Mouse (Mus musculus): ENCODE measurements around the gene Zfp446. TPM values are rescaled to one million over a fixed set of nuclear protein-coding genes. Genes with fewer than 3 reads are reported as not detected.

The Zfp446 gene
- polyA plus RNA-seq, 1 experiment from 2014 or later: 10.4 TPM

- Histone ChIP-seq H3K4me1 (replicated peaks; ENCODE audit: control insufficient read depth, insufficient read depth, low read length) (peaks cover 10% of the 10 kb centered on the region), H3K27me3 (ENCODE audit: control insufficient read depth, insufficient read depth, low read depth, low read length) (no peaks in the 10 kb centered on the region), H3K4me3 (ENCODE audit: low read length) (no peak overlapping the region), H3K4me2 (ENCODE audit: low read depth, low read length) (no peak overlapping the region), H3K9ac (ENCODE audit: low read length) (no peak overlapping the region), H3K9me3 (ENCODE audit: control insufficient read depth, low read length) (no peaks in the 10 kb centered on the region), H3K27ac (ENCODE audit: low read length) (no peak overlapping the region), H3K36me3 (ENCODE audit: control insufficient read depth, insufficient read depth, low read length) (no peaks in the 10 kb centered on the region)
- 79% methylated on average over 7 of the region's 7 CpGs for WGBS
- ATAC-seq (ENCODE audit: low read depth): no peak
Observed at GRCm38 (mm10) chr7:12980291-12980690, 2.6 kb downstream of the Zfp446 start.

- no peak for ATAC-seq (ENCODE audit: low read depth)
- H3K4me3 ChIP-seq (ENCODE audit: low read length): no peak overlapping the region
- H3K9me3 ChIP-seq (ENCODE audit: control insufficient read depth, low read length): no peaks in the 10 kb centered on the region
- H3K4me1 ChIP-seq (replicated peaks; ENCODE audit: control insufficient read depth, insufficient read depth, low read length): no peaks in the 10 kb centered on the region
- no peaks in the 10 kb centered on the region for H3K36me3 ChIP-seq (ENCODE audit: control insufficient read depth, insufficient read depth, low read length)
- H3K4me2 ChIP-seq (ENCODE audit: low read depth, low read length): no peak overlapping the region
- WGBS: 76% methylated on average over 1 of the region's 1 CpGs
- H3K9ac ChIP-seq (ENCODE audit: low read length): no peak overlapping the region
- H3K27ac ChIP-seq (ENCODE audit: low read length): no peak overlapping the region
- no peaks in the 10 kb centered on the region for H3K27me3 ChIP-seq (ENCODE audit: control insufficient read depth, insufficient read depth, low read depth, low read length)
Observed at GRCm38 (mm10) chr7:12985724-12986123, 8.1 kb downstream of the Zfp446 start.

- no peak overlapping the region for H3K4me3 ChIP-seq (ENCODE audit: low read length)
- 83% methylated on average over 8 of the region's 8 CpGs for WGBS
- ATAC-seq (ENCODE audit: low read depth): no peak
- H3K9me3 ChIP-seq (ENCODE audit: control insufficient read depth, low read length): no peaks in the 10 kb centered on the region
- H3K27ac ChIP-seq (ENCODE audit: low read length): no peak overlapping the region
- no peaks in the 10 kb centered on the region for H3K36me3 ChIP-seq (ENCODE audit: control insufficient read depth, insufficient read depth, low read length)
- H3K4me2 ChIP-seq (ENCODE audit: low read depth, low read length): no peak overlapping the region
- H3K27me3 ChIP-seq (ENCODE audit: control insufficient read depth, insufficient read depth, low read depth, low read length): no peaks in the 10 kb centered on the region
- no peaks in the 10 kb centered on the region for H3K4me1 ChIP-seq (replicated peaks; ENCODE audit: control insufficient read depth, insufficient read depth, low read length)
- no peak overlapping the region for H3K9ac ChIP-seq (ENCODE audit: low read length)
Observed at GRCm38 (mm10) chr7:12986906-12987305, 9.3 kb downstream of the Zfp446 start.

GRCm38 (mm10) chr7:12987409-12988189, 10.0 kb downstream of the Zfp446 start:
- Histone ChIP-seq H3K36me3 (ENCODE audit: control insufficient read depth, insufficient read depth, low read length) (no peaks in the 10 kb centered on the region), H3K4me3 (ENCODE audit: low read length) (no peak overlapping the region), H3K27me3 (ENCODE audit: control insufficient read depth, insufficient read depth, low read depth, low read length) (no peaks in the 10 kb centered on the region), H3K9ac (ENCODE audit: low read length) (no peak overlapping the region), H3K27ac (ENCODE audit: low read length) (no peak overlapping the region), H3K4me2 (ENCODE audit: low read depth, low read length) (no peak overlapping the region), H3K9me3 (ENCODE audit: control insufficient read depth, low read length) (no peaks in the 10 kb centered on the region), H3K4me1 (replicated peaks; ENCODE audit: control insufficient read depth, insufficient read depth, low read length) (no peaks in the 10 kb centered on the region)
- ATAC-seq (ENCODE audit: low read depth): no peak
- 77% methylated on average over 8 of the region's 8 CpGs for WGBS

GRCm38 (mm10) chr7:12992222-12992621, 14.6 kb downstream of the Zfp446 start:
- Histone ChIP-seq H3K27me3 (ENCODE audit: control insufficient read depth, insufficient read depth, low read depth, low read length) (no peaks in the 10 kb centered on the region), H3K4me2 (ENCODE audit: low read depth, low read length) (no peak overlapping the region), H3K4me3 (ENCODE audit: low read length) (no peak overlapping the region), H3K9me3 (ENCODE audit: control insufficient read depth, low read length) (no peaks in the 10 kb centered on the region), H3K36me3 (ENCODE audit: control insufficient read depth, insufficient read depth, low read length) (no peaks in the 10 kb centered on the region), H3K9ac (ENCODE audit: low read length) (no peak overlapping the region), H3K27ac (ENCODE audit: low read length) (no peak overlapping the region), H3K4me1 (replicated peaks; ENCODE audit: control insufficient read depth, insufficient read depth, low read length) (no peaks in the 10 kb centered on the region)
- 7% methylated on average over 3 of the region's 3 CpGs for WGBS
- no peak for ATAC-seq (ENCODE audit: low read depth)

GRCm38 (mm10) chr7:12993148-12993547, 15.5 kb downstream of the Zfp446 start:
- no peak for ATAC-seq (ENCODE audit: low read depth)
- WGBS: 86% methylated on average over 10 of the region's 10 CpGs

GRCm38 (mm10) chr7:12995862-12996261, 18.2 kb downstream of the Zfp446 start:
- no peak for ATAC-seq (ENCODE audit: low read depth)

More at GRCm38 (mm10) chr7:12993148-12993547, 15.5 kb downstream of the Zfp446 start:
- no peak overlapping the region for H3K27ac ChIP-seq (ENCODE audit: low read length)
- H3K4me1 ChIP-seq (replicated peaks; ENCODE audit: control insufficient read depth, insufficient read depth, low read length): no peaks in the 10 kb centered on the region
- no peak overlapping the region for H3K9ac ChIP-seq (ENCODE audit: low read length)
- no peaks in the 10 kb centered on the region for H3K27me3 ChIP-seq (ENCODE audit: control insufficient read depth, insufficient read depth, low read depth, low read length)
- no peak overlapping the region for H3K4me3 ChIP-seq (ENCODE audit: low read length)
- no peak overlapping the region for H3K4me2 ChIP-seq (ENCODE audit: low read depth, low read length)
- H3K36me3 ChIP-seq (ENCODE audit: control insufficient read depth, insufficient read depth, low read length): no peaks in the 10 kb centered on the region
- no peaks in the 10 kb centered on the region for H3K9me3 ChIP-seq (ENCODE audit: control insufficient read depth, low read length)

GRCm38 (mm10) chr7:12997230-12997629, 19.6 kb downstream of the Zfp446 start:
- Histone ChIP-seq H3K4me1 (replicated peaks; ENCODE audit: control insufficient read depth, insufficient read depth, low read length) (no peaks in the 10 kb centered on the region), H3K27me3 (ENCODE audit: control insufficient read depth, insufficient read depth, low read depth, low read length) (no peaks in the 10 kb centered on the region), H3K4me2 (ENCODE audit: low read depth, low read length) (no peak overlapping the region), H3K9me3 (ENCODE audit: control insufficient read depth, low read length) (no peaks in the 10 kb centered on the region), H3K27ac (ENCODE audit: low read length) (no peak overlapping the region), H3K4me3 (ENCODE audit: low read length) (no peak overlapping the region), H3K36me3 (ENCODE audit: control insufficient read depth, insufficient read depth, low read length) (no peaks in the 10 kb centered on the region), H3K9ac (ENCODE audit: low read length) (no peak overlapping the region)
- WGBS: 66% methylated on average over 5 of the region's 5 CpGs
- ATAC-seq (ENCODE audit: low read depth): no peak

More at GRCm38 (mm10) chr7:12995862-12996261, 18.2 kb downstream of the Zfp446 start:
- H3K27me3 ChIP-seq (ENCODE audit: control insufficient read depth, insufficient read depth, low read depth, low read length): no peaks in the 10 kb centered on the region
- no peaks in the 10 kb centered on the region for H3K9me3 ChIP-seq (ENCODE audit: control insufficient read depth, low read length)
- H3K4me2 ChIP-seq (ENCODE audit: low read depth, low read length): no peak overlapping the region
- H3K4me3 ChIP-seq (ENCODE audit: low read length): no peak overlapping the region
- H3K9ac ChIP-seq (ENCODE audit: low read length): no peak overlapping the region
- no peaks in the 10 kb centered on the region for H3K4me1 ChIP-seq (replicated peaks; ENCODE audit: control insufficient read depth, insufficient read depth, low read length)
- H3K27ac ChIP-seq (ENCODE audit: low read length): no peak overlapping the region
- H3K36me3 ChIP-seq (ENCODE audit: control insufficient read depth, insufficient read depth, low read length): no peaks in the 10 kb centered on the region

GRCm38 (mm10) chr7:12998053-12998452, 20.4 kb downstream of the Zfp446 start, which contains the start of gene Slc27a5:
TSS of gene Slc27a5 (minus strand) at chr7:12998192.
- Histone ChIP-seq H3K4me3 (ENCODE audit: low read length) (no peak within 1 kb of the TSS), H3K36me3 (ENCODE audit: control insufficient read depth, insufficient read depth, low read length) (no peaks in the 10 kb centered on the region), H3K27me3 (ENCODE audit: control insufficient read depth, insufficient read depth, low read depth, low read length) (no peaks in the 10 kb centered on the region), H3K9me3 (ENCODE audit: control insufficient read depth, low read length) (no peaks in the 10 kb centered on the region), H3K27ac (ENCODE audit: low read length) (no peak within 1 kb of the TSS), H3K9ac (ENCODE audit: low read length) (no peak within 1 kb of the TSS), H3K4me1 (replicated peaks; ENCODE audit: control insufficient read depth, insufficient read depth, low read length) (no peaks in the 10 kb centered on the region), H3K4me2 (ENCODE audit: low read depth, low read length) (no peak within 1 kb of the TSS)
- 70% methylated on average over 5 of the region's 5 CpGs for WGBS
- ATAC-seq (ENCODE audit: low read depth): no peak
